Mouse (Mus musculus): ENCODE data around the gene Kin. TPM values are rescaled to one million over a fixed set of nuclear protein-coding genes. Genes with fewer than 3 reads are reported as not detected.

Kin gene
- polyA plus RNA-seq, 1 experiment from 2014 or later = 42.8 TPM

DNA sequence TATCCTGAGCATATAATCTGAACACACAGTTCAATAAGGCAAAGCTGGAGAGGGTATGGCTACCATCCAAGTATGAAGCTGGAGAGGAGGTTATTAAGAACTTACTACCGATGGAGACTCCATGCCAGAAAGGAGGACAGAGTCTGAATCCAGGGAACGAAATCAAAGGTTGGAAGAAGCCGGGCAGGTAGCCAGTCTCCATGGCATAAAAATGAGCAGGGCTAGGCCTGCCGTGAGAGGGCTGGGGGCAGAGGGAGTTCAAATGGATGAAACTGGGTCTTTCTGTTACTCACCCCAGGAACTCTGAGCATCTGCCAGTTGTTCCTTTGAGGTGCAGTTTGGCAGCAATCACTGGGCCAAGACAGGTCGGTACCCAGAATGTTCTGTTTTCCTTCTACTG, 60.1 kb downstream of the Kin start:
- ATAC-seq (replicated peaks; ENCODE audit: insufficient number of reproducible peaks, low FRiP score, low TSS enrichment, low read depth) (no peak), DNase-seq (ENCODE audit: low spot score) (no peak)
- H3K36me3 ChIP-seq (replicated peaks; ENCODE audit: control insufficient read depth, insufficient read depth, low read depth, low read length) = no peaks in the 10 kb centered on the region
- H3K9me3 ChIP-seq (replicated peaks; ENCODE audit: control insufficient read depth, low read length) = no peaks in the 10 kb centered on the region
- H3K4me1 ChIP-seq (ENCODE audit: control insufficient read depth, insufficient read depth, low read length) = no peaks in the 10 kb centered on the region
- H3K4me3 ChIP-seq (ENCODE audit: low read depth, low read length) = no peak overlapping the region
- 78% methylated on average over 5 of the region's 5 CpGs for WGBS
- no peak overlapping the region for H3K9ac ChIP-seq (replicated peaks; ENCODE audit: low read length)
- no peak overlapping the region for H3K27ac ChIP-seq (replicated peaks; ENCODE audit: low read depth, low read length)
- no peak overlapping the region for H3K4me2 ChIP-seq (ENCODE audit: low read depth, low read length)
- no peaks in the 10 kb centered on the region for H3K27me3 ChIP-seq (ENCODE audit: control insufficient read depth, insufficient read depth, low read length)

Other genes starting within 250 kb of the Kin start
- 1.0 and 1.7 TPM in 2 replicates for gene 4930412O13Rik, start 199.3 kb upstream of the Kin start, polyA plus RNA-seq (2014; fragmentation: Nextera tagmentation; extraction: Ambion mirVana)
- gene 9230102O04Rik, start 191.1 kb upstream of the Kin start, polyA plus RNA-seq (2014; fragmentation: Nextera tagmentation; extraction: Ambion mirVana) = 0.99 and 1.2 TPM in 2 replicates
- gene Gata3, start 190.6 kb upstream of the Kin start, polyA plus RNA-seq (2014; fragmentation: Nextera tagmentation; extraction: Ambion mirVana) = 17.4 and 22.7 TPM in 2 replicates
- gene Taf3, start 32.0 kb upstream of the Kin start, polyA plus RNA-seq (2014; fragmentation: Nextera tagmentation; extraction: Ambion mirVana) = 14.9 and 16.4 TPM in 2 replicates
- gene Atp5c1, start 83 bp upstream of the Kin start, polyA plus RNA-seq (2014; fragmentation: Nextera tagmentation; extraction: Ambion mirVana) = 621 and 639 TPM in 2 replicates
- 0.17 and 0.52 TPM in 2 replicates for gene Itih2, start 50.8 kb downstream of the Kin start, polyA plus RNA-seq (2014; fragmentation: Nextera tagmentation; extraction: Ambion mirVana)
- gene Itih5, start 73.0 kb downstream of the Kin start, polyA plus RNA-seq (2014; fragmentation: Nextera tagmentation; extraction: Ambion mirVana) = 3.7 and 3.9 TPM in 2 replicates

All from embryonic facial prominence, embryonic 11.5 days (tissue).